Mouse (Mus musculus): Measurements from ENCODE around the gene Irgm1.
"Not testable (repeated sequence)": the region's sequence is repeated elsewhere in the genome, so short reads cannot be mapped to it uniquely, and the experiment has no call there.

Gene Irgm1

DNA sequence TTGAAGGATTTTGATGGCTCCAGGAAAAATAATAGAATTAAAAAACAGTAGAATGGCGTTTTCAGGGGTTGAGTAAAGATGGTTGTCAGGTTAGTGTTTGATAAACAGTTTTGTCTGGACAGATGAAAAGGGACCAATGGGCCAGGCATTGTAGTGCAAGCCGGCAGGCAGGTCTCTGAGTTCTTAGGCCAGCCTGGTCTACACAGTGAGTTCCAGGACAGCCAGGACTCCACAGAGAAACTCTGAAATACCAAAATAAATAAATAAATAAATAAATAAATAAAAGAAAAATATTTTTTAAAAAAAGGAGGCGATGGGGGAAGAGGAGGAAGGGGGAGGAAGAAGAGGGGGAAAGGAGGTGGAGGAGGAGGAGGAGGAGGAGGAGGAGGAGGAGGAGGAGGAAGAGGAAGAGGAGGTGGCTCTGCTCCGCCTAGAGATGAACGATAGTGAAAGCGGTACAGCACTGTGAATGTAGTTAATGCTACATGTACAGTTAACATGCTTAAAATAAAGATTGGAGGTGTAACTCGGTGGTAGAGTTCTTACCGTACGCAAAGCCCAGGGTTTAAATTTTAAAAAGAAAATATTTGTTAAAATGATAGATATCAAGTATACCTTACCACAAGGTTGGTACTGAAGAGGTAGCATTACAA is 38.3 kb downstream of the Irgm1 start:
- no peak for DNase-seq (ENCODE audit: low read depth, low spot score)

DNA sequence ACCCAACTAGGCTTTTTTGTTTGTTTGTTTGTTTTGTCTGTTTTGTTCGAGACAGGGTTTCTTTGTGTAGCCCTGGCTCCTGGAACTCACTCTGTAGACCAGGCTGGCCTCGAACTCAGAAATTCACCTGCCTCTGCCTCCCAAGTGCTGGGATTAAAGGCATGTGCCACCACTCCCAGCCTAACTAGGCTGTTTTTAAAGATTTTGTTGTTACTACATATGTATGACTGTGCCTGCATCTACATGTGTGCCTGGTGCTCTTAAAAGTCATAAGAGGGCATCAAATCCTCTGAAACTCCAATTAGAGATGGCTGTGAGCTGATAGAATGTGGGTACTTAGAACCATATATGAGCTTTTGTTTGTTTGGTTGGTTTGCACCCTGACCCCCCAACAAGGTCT is 40.2 kb downstream of the Irgm1 start:
- no peak for DNase-seq (ENCODE audit: low read depth, low spot score)

DNA sequence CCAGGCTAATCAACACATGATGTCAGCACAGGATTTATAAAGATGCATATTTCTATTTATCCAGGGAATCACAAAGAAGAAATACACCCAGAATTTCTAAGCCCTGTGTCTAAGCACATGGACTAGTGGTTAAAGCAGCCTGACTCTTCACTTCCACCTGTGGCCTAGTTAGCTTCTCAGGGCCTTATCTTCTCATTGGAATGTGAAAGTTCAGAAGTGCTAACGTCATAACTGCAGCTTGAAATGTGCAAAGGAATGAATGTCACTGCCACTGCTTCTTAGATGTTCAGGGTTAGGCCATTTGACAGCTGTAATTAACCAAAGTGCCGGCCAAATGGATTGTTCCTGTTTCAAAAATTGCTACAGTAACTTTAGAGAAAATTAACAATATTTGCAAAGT is 41.2 kb downstream of the Irgm1 start:
- DNase-seq (ENCODE audit: low read depth, low spot score): no peak

DNA sequence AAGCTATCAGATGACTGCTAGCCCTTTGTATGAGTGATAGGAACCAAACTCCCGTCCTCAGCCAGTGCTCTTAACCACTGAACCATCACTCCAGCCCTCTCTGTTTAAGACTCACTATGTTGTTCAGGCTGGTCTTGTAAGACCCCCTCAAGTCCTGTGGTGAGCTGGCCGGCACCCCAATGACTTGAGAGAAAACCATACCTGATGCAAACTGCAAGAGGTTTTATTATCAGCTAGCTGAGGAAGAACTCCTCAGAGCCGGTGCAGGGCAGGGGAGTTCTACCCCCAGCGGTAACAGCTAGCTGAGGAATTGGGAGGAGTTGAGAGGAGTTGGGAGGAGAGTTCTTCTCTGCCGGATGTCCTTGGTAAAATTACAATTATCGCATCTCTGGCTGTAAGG is 43.6 kb downstream of the Irgm1 start:
- no peak for DNase-seq (ENCODE audit: low read depth, low spot score)

DNA sequence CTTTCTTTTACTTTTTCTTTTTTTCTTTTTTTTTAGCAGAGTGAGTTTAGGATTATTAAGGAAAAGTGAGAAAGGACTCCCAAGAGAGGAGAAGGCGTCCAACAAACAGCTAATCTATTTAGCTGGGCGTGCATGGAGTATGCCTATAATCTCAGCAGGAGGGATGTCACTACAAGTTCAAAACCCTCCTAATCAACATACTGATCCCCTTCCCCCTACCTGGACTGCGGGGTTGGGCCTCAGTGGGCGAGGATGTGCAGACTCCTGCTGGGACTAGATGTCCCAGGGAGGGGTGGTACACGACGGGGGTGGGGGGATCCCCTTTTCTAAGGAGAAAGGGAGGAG is 44.8 kb downstream of the Irgm1 start:
- DNase-seq (ENCODE audit: low read depth, low spot score): no peak

DNA sequence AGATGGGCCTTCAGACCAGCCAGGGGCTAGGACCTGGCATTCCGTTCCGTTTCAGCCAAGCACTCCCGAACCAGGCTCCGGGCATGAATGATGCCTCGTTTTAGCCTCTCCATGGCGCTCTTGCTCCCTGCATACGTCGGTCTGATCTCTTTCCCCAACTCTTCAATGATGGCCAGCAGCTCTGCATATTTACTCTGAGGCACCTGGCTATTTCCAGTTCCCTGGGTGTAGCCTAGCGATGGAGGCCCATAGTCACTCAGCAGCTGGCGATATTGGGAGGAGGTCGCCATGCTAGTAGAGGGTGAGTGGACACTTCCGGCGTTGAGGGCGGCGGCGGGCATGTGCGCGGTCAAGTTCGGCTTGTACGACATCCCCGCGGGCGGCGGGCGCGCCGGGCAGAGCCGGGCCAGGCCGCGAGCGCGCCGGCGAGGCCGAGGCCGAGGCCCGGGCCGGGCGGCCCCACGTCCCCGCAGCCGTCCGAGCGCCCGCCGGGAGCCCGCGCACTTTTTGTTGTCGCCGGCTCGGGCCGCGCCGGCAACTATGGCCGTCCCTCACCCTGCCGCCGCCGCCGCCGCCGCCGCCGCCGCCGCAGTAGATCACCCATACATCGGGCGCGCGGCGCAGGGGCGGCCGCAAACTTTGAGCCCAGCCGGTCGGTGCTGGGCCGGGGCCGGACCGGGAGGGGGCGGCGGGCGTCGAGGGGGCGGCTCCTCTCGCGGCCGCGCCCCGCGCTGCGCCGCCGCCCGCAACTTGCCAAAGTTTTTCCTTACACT is 45.3 kb downstream of the Irgm1 start, which contains the start of the genes Trim7 and Gm12184:
Gene Trim7, plus strand, starts transcription at position 162 of the 773 bp plus-strand sequence.
Gene Gm12184, minus strand, starts transcription at position 677 of the 773 bp plus-strand sequence.
- not testable (repeated sequence) for DNase-seq (ENCODE audit: low read depth, low spot score)

DNA sequence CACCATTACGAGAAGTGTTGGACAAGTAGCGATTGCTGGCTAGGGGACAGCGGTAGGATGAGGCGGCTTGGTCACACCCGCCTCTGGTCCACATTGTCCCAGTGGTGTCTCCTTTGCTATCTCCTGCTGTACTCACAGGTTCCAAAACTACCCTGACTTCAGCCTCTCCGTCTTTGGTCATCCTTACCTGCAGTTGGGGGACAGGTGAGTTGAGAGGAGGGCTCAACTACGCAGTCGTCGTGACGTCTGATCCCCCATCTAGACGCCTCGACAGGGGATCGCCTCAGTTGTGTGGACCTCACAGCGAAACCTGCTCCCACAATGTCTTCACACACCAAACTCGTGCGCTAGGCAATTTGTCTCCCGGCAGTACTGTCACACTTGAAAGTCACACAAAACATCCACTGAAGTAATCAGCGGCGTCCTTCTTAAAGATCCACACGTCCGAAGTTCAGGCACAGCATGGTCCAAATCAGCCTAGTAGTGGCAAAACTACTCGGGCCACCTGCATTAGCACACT is 47.1 kb downstream of the Irgm1 start:
- no peak for DNase-seq (ENCODE audit: low read depth, low spot score)

DNA sequence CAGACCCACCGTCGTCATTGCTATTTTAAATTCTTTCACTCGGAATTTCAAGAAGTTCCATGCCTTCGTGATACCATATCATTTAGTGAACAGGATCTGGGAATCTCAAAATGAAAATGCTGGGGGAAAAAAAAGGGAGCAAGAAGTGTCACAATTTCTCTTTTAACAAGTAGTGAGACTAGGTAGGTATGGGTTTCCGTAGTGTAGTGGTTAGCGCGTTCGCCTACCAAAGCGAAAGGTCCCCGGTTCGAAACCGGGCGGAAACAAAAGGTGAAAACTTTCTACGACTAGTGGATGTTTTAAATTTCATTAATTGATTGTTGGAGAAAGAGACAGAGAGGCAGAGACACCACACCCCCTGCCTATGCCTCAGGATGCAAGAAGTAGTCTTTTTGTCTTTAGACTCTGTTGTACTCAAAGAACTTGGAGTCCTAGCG is 47.9 kb downstream of the Irgm1 start:
- peak; percentile 71 for DNase-seq (ENCODE audit: low read depth, low spot score)

DNA sequence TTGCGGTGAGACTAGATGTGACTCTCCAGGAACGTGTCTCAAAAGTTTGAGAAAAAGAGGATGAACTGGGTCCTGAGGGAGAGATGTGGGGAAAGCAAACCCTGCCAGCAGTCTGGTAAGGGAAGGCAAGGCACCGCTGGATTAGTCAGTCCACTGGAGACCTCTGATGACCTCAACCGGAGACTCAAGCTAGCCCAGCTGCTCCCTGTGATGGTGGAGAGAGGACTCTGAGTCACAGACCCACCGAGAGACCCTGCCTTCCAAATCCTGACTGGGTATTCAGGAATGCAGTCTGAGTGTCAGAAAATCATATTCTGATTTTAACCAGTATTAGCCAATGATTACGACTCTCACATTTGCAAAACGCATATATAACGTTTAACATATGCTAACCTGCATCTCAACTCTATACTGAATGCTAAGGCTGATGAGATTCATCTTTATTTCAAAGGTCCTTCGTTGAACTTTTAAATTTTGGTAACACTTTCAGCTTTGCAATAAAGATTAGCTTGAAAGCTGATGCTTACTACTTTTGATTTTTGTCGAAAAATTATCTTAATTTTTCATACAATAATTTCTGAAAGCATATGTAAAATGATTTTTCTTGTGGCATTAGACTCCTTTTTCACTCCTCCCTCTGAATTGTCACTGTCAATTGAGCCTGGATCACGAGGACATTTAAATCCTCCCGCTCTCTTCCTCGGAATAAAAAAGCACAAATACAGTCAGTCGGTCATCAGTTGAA is 48.5 kb downstream of the Irgm1 start:
- no peak for DNase-seq (ENCODE audit: low read depth, low spot score)

DNA sequence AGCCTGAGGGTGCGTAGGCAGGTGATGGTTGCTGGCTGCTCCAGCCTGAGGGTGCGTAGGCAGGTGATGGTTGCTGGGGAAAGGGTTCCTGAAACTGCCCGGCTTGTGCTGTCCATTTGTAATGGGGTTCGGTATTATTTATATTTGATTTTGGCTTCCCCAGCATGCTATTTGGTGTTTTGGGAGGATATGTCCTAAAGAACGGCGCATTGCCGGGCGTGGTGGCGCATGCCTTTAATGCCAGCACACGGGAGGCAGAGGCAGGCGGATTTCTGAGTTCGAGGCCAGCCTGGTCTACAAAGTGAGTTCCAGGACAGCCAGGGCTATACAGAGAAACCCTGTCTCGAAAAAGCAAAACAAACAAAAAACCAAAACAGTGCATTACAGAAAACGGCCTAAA is 50.2 kb downstream of the Irgm1 start:
- DNase-seq (ENCODE audit: low read depth, low spot score): not testable (repeated sequence)

DNA sequence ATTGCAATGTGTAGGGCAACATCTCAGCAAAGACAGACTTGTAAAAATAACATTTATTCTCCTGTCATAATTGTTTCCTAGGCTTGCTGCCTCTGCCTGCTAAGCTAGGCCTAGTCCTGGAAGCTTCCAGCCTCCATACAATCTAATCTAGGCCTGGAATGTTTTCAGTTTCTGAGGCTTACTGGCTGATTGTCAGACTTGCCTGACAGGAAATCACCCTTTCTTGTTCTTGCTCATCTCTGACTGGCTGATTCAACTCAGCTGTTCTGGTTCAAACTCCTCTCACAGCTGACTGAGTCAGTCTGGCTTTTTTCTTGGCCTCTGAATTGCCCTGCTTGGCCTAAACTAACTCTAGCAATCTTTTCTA is 51.2 kb downstream of the Irgm1 start:
- DNase-seq (ENCODE audit: low read depth, low spot score): no peak

DNA sequence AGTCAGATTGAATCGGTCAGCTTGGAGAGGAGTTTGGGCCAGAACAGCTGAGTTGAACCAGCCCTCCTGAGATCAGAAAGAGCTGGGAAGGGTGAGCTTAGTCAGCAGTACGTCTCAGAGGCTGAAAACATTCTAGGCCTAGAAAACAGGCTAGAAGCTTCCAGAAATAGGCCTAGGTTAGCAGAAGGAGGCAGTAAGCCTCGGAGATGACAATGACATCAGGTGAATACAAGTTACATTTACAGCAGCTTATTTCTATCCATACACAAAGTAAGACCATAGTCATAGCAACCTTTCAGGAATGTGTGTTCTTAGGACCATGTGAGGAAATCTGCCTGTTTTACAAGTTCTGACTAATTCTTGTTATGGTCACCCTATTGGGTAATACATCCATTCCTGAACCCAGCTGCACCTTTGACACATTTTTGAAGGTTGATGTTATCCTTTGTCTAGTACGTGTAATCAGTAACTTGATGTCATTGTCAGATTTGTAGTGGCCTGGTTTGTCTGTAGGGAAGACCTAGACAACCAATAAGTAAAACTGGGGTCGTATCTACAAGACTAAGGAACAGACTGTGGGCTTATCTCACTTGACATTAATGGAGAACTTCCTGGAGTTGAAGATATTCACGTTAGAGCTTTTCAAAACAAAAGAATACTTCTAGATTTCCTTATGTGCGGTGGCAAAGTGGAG is 51.7 kb downstream of the Irgm1 start:
- no peak for DNase-seq (ENCODE audit: low read depth, low spot score)

DNA sequence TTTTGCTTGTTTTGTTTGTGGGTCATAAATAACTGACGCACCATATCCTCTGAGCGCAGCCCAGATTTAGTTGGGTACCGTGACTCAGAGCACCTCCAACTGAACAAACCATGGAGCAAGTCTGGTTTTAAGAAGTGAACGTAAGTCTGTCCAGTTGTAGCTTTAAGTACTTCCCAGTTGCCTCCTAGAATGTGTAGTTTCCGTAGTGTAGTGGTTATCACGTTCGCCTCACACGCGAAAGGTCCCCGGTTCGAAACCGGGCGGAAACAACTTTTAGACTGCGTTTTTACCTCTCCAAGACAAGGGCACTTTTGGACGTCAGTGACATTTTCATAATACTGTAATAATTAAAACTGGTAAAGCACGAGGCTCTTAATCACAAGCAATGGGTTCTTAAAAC is 53.1 kb downstream of the Irgm1 start:
- DNase-seq (ENCODE audit: low read depth, low spot score): peak; percentile 97

DNA sequence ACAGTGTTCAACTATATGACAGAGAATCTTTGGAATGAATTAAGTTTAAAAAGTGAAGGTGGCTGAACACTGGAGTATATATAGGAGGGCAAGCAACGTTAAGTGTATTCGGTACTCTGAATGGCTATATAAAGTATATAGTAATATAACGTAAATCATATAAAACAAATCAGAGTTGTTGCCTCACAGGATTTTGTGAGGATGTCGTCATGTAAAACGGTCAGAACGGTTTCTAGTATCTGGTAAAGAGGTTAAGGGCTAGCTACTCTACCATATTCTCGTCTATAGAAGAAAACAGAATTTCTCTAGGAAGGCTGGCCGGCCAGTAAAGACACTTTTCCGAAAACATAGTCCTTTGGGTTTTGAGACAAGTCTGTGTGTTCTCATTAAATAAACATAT is 53.7 kb downstream of the Irgm1 start:
- no peak for DNase-seq (ENCODE audit: low read depth, low spot score)

DNA sequence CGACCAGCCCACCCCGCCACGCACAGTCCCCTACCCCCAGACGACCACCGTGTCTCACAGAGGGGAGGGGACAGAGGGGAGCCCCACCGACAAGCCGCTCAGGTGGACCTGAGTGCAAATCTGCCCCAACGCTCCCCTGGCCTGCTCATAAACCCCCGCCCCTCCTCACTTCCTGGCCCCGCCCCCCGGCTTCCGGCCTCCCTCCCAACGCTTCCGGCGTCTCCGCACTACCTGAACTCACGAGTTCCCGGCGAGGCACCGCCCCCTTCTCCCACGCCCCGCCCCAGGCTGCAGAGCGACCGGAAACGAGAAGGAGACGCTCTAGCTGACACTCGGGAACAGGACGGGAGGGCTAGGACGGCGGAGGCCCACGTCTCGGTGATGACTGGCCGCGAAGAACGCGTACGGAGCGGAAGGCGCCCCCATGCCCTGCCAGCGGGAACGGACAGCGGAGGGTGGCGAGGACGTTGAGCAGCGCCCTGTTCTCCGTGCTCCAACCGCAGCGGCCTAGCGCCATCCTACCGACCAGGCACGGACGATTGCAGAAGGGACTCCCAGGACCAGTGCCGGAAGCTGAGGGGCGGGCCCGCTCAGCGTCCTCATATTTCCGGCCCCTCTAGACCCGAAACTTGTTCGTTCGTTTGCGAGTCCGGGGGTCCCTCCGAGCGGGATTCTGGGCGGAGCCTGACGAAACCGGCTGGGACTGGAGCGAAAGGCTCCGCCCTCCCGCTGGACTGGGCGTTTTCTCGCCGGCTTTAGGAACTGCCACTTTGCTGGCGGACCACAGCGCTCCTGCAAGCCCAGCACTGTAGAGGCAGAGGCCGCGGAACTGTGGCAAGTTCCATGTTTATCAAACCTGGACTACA is 54.5 kb downstream of the Irgm1 start, which contains the start of gene Trim41:
Gene Trim41, minus strand, starts transcription at position 554 of the 866 bp plus-strand sequence.
- DNase-seq (ENCODE audit: low read depth, low spot score): peak; percentile 98

DNA sequence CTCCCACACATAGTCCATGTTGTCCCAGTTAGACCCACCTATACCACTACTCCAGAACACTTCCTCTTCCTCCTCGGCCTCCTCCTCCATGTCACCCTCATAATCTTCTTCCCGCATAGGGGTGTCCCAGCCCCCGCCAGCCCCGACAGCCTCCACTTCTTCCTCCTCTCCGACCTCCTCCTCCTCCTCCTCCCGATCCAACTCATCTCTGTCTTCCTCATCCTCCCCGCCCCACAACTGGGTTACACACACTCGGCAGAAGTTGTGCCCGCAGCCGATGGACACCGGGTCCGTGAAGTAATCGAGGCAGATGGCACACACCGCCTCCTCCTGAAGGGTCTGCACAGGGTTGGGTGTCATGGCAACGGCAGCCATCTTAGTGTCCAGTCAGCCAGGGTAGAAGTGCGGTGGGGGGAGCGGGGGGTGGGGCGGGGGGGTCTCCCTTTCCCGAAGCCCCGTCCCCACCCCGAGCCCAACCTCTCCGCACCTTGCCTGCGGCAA is 55.2 kb downstream of the Irgm1 start:
- DNase-seq (ENCODE audit: low read depth, low spot score): no peak

DNA sequence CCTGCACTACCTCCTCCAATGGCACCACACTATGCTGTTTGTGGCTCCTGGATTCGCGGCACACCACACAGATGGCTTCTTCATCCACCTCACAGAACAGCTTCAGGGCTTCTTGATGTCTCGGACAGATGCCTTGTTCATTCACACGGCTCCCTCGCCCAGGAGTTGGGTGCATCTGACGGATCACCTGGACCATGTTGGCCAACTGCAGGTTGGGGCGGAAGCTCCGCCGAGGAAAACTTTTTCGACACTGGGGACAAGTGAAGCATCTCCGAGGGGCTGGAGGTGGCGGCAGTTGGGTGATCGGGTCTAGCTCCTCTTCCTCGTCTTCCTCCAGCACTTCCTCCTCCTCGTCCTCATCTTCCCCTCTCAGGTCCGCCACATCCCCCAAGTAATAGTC is 55.6 kb downstream of the Irgm1 start:
- DNase-seq (ENCODE audit: low read depth, low spot score): no peak

DNA sequence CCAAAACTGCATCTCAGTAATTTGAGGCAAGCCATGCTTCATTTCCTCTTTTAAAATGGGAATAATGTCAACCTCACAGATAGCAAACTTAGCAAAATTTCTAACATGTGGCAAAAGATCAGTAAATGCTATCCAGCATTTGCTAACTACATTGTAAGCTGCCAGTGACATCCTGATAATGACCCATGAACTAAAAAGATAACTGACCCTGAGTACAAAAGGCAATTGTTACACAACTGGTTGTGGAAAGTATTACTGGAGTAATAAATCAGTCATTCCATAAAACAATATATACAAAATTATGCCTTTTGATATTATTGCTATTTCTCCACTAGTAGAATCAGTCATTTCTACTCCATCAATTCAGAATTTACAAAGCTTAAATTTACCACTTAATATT is 57.7 kb downstream of the Irgm1 start:
- DNase-seq (ENCODE audit: low read depth, low spot score): no peak
